Mouse (Mus musculus) T-helper 17 cell (primary cell): ENCODE measurements around the gene Zmiz2.
"Not testable (repeated sequence)": the region's sequence is repeated elsewhere in the genome, so short reads cannot be mapped to it uniquely, and the experiment has no call there.

Experiments used
- in situ Hi-C, 2 experiments: fragments of 300-600 bp; cut with MboI, MseI; formaldehyde crosslinking; loops; 1 replicate in 1 of 2; 2 replicates in 1 of 2; pipeline ENCODE4 v1.15.1; 2025; ENCODE audit warnings: high pct_unique_total_duplicates in 2 of 2

Gene Zmiz2

GRCm38 (mm10) chr11:6419156-6419555 is 30.3 kb downstream of the Zmiz2 start:
- in situ Hi-C loops = not testable (repeated sequence)

- in situ Hi-C loops = no loop called here
Measured at GRCm38 (mm10) chr11:6420283-6420703, 31.4 kb downstream of the Zmiz2 start.

GRCm38 (mm10) chr11:6420722-6421350 is 32.0 kb downstream of the Zmiz2 start:
- in situ Hi-C loops = no loop called here

GRCm38 (mm10) chr11:6430186-6430585 is 41.3 kb downstream of the Zmiz2 start:
- in situ Hi-C loops = no loop called here

- in situ Hi-C loops = no loop called here
Measured at GRCm38 (mm10) chr11:6436442-6436841, 47.6 kb downstream of the Zmiz2 start.

- in situ Hi-C loops = no loop called here
Measured at GRCm38 (mm10) chr11:6437667-6438066, 48.8 kb downstream of the Zmiz2 start.

GRCm38 (mm10) chr11:6440171-6440570 is 51.3 kb downstream of the Zmiz2 start:
- in situ Hi-C loops = no loop called here

- in situ Hi-C loops = no loop called here
Measured at GRCm38 (mm10) chr11:6442566-6442965, 53.7 kb downstream of the Zmiz2 start.

GRCm38 (mm10) chr11:6443102-6443501 is 54.2 kb downstream of the Zmiz2 start:
- in situ Hi-C loops = no loop called here

GRCm38 (mm10) chr11:6443727-6444076 is 54.8 kb downstream of the Zmiz2 start:
- in situ Hi-C loops = no loop called here

- in situ Hi-C loops = no loop called here
Measured at GRCm38 (mm10) chr11:6444077-6444853, 55.4 kb downstream of the Zmiz2 start, which contains the start of gene H2afv. Gene H2afv (minus strand): TSS chr11:6444443.

- in situ Hi-C loops = no loop called here
Measured at GRCm38 (mm10) chr11:6445441-6445840, 56.6 kb downstream of the Zmiz2 start.

- in situ Hi-C loops = no loop called here
Measured at GRCm38 (mm10) chr11:6445951-6446350, 57.1 kb downstream of the Zmiz2 start.

- in situ Hi-C loops = no loop called here
Measured at GRCm38 (mm10) chr11:6447493-6447892, 58.6 kb downstream of the Zmiz2 start.

GRCm38 (mm10) chr11:6448155-6448554 is 59.3 kb downstream of the Zmiz2 start:
- in situ Hi-C loops = not testable (repeated sequence)
